Mouse (Mus musculus): ENCODE data around the gene Gpr137b. TPM values are rescaled to one million over a fixed set of nuclear protein-coding genes. Genes with fewer than 3 reads are reported as not detected.

The Gpr137b gene
- 91.0 and 146 TPM in 2 replicates for total RNA-seq (2023)

DNA sequence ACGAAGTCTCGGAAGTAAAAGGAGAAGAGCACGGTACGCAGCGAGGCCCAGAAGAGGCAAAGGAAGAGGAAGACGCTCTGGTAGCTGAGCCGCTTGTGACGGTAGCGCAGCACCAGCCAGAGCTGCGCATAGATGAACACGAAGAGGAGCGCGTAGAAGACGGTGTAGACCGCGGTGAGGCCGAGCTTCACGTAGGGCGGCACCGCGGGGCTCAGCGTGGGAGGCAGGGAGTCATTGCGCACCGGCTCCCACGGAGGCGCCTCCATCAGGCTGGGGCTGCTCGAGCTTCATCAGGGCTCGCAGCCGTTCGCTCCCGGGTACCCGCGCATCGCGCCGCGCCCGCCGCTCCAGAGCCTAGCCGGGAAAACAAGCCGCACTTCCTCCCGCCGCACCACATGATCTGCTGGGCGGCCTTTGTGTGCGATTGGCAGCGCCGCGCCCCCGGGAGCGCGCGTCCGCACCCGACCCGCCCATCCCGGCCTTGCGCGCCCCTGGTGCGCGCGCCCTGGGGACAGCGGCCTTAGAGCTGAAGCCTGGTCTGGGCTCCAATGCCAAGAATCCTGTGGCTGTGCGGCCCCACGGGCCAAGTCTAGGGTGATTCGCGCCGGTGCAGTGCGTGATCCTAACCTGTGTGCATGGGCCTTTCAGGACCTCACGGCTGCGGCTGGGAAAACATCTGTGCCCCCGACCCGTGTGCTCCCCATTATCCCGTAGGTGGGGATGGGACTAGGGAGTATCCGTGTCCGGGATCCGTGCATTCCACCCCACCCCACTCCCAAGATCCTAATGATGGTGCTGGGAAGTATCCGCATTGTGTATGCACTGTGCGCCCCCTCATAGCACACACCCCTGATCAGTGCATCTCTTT is at the start of gene Gpr137b:
Gene Gpr137b (minus strand): TSS at position 787 of the 868 bp plus-strand sequence.

DNA sequence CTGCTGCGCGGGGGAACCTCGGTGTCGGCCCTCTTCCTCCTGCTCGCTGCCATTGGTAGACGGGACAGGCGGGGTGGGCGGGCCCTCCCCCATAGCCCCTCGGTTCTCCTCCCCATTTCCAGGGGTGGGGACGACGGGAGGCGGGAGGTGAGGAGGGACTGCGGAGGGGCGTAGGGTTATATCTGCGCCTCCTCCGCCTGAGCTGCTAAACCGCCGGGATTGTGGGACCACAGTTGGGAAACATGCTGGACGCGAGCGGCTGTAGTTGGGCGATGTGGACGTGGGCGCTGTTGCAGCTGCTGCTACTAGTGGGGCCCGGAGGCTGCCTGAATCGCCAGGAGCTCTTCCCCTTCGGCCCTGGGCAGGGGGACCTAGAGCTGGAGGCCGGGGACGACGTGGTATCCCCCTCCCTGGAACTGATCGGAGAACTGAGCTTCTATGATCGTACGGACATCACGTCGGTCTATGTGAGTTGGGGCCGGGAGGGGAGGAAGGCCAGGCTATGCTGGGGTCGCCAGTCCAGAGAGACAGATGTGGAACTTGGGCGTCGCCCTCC is 43.7 kb upstream of the Gpr137b start, which contains the start of gene Nid1:
Gene Nid1 (plus strand): TSS at position 92 of the 556 bp plus-strand sequence.

Other genes starting within 250 kb of the Gpr137b start
- gene Prl2c5, start 211.3 kb downstream of the Gpr137b start, total RNA-seq (2023): not detected in 2 replicates
- 0.19 and 0.73 TPM in 2 replicates for gene Nid1, start 43.5 kb upstream of the Gpr137b start, total RNA-seq (2023)
- 631 and 871 TPM in 2 replicates for gene Lyst, start 196.4 kb upstream of the Gpr137b start, total RNA-seq (2023)